Mouse (Mus musculus) T-cell, adult 2 months (primary cell): ENCODE results near the gene Hs1bp3.

ENCODE experiments used
- DNase-seq: peaks from one replicate; pipeline ENCODE4 v3.0.0; 2022; ENCODE audit warnings: low spot score

Hs1bp3 gene

GRCm38 (mm10) chr12:8336601-8337285 lies 23.5 kb downstream of the Hs1bp3 start:
- no peak for DNase-seq

GRCm38 (mm10) chr12:8337286-8338060 lies 24.2 kb downstream of the Hs1bp3 start:
- no peak for DNase-seq

GRCm38 (mm10) chr12:8338491-8338890 lies 25.3 kb downstream of the Hs1bp3 start:
- no peak for DNase-seq

- DNase-seq = no peak
Observed at GRCm38 (mm10) chr12:8338918-8339317, 25.7 kb downstream of the Hs1bp3 start.

- no peak for DNase-seq
Observed at GRCm38 (mm10) chr12:8339591-8340319, 26.5 kb downstream of the Hs1bp3 start.

- no peak for DNase-seq
Observed at GRCm38 (mm10) chr12:8341008-8341407, 27.8 kb downstream of the Hs1bp3 start.

GRCm38 (mm10) chr12:8343381-8343780 lies 30.1 kb downstream of the Hs1bp3 start:
- no peak for DNase-seq

GRCm38 (mm10) chr12:8344897-8345296 lies 31.7 kb downstream of the Hs1bp3 start:
- no peak for DNase-seq

GRCm38 (mm10) chr12:8345539-8345938 lies 32.3 kb downstream of the Hs1bp3 start:
- DNase-seq = no peak

GRCm38 (mm10) chr12:8347746-8348462 lies 34.7 kb downstream of the Hs1bp3 start:
- DNase-seq = no peak

- no peak for DNase-seq
Observed at GRCm38 (mm10) chr12:8348733-8349513, 35.7 kb downstream of the Hs1bp3 start.

GRCm38 (mm10) chr12:8351025-8351903 lies 38.0 kb downstream of the Hs1bp3 start:
- peak; percentile 55 for DNase-seq

- DNase-seq = no peak
Observed at GRCm38 (mm10) chr12:8353071-8353470, 39.8 kb downstream of the Hs1bp3 start.

GRCm38 (mm10) chr12:8354187-8354586 lies 41.0 kb downstream of the Hs1bp3 start:
- DNase-seq = no peak

- no peak for DNase-seq
Observed at GRCm38 (mm10) chr12:8355011-8355410, 41.8 kb downstream of the Hs1bp3 start.

- peak; percentile 53 for DNase-seq
Observed at GRCm38 (mm10) chr12:8357449-8357848, 44.2 kb downstream of the Hs1bp3 start.

GRCm38 (mm10) chr12:8358344-8358966 lies 45.2 kb downstream of the Hs1bp3 start:
- no peak for DNase-seq

GRCm38 (mm10) chr12:8359418-8360112 lies 46.3 kb downstream of the Hs1bp3 start:
- no peak for DNase-seq

GRCm38 (mm10) chr12:8361866-8362265 lies 48.6 kb downstream of the Hs1bp3 start:
- no peak for DNase-seq
